Mouse (Mus musculus): Measurements from ENCODE around the gene Oas1a. TPM values are rescaled to one million over a fixed set of nuclear protein-coding genes. Genes with fewer than 3 reads are reported as not detected.
A peak's percentile ranks its signal among the peaks of the same experiment; 100 is the strongest.
"Not testable (repeated sequence)": the region's sequence is repeated elsewhere in the genome, so short reads cannot be mapped to it uniquely, and the experiment has no call there.

The Oas1a gene
- polyA plus RNA-seq, 1 experiment = 92.0 TPM

DNA sequence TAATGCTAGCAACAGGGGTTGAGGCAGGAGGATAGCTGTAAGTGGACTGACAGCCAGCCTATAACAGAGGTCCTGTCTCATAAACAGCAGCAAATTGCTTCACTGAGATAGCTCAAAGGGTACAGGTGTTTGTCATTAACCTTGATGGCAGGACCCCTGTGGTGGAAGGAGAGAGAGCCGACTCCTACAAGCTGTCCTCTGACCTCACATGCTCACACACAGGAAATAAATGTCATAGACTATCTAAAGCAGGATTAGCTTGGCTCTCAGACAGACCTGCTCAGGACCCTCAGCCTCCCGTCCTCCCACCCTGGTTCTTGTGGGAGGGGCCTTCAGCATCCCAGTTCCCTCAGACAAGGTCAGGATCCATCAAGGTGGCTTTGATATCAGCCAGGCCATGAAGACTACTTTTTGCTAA, 15.1 kb downstream of the Oas1a start:
- H3K4me3 ChIP-seq (ENCODE audit: insufficient read depth, low read length) = no peak overlapping the region
- TF ChIP-seq POLR2A (IDR thresholded peaks at IDR 0.05; ENCODE audit: borderline replicate concordance, low read depth, low read length) = no peak
- no peak for TF ChIP-seq CTCF (IDR thresholded peaks at IDR 0.05; ENCODE audit: low read depth, low read length)
- H3K27ac ChIP-seq (ENCODE audit: insufficient read depth, low read depth, low read length) = no peak overlapping the region
- peaks cover 16% of the 10 kb centered on the region for H3K4me1 ChIP-seq (ENCODE audit: control insufficient read depth, insufficient read depth, low read length)

DNA sequence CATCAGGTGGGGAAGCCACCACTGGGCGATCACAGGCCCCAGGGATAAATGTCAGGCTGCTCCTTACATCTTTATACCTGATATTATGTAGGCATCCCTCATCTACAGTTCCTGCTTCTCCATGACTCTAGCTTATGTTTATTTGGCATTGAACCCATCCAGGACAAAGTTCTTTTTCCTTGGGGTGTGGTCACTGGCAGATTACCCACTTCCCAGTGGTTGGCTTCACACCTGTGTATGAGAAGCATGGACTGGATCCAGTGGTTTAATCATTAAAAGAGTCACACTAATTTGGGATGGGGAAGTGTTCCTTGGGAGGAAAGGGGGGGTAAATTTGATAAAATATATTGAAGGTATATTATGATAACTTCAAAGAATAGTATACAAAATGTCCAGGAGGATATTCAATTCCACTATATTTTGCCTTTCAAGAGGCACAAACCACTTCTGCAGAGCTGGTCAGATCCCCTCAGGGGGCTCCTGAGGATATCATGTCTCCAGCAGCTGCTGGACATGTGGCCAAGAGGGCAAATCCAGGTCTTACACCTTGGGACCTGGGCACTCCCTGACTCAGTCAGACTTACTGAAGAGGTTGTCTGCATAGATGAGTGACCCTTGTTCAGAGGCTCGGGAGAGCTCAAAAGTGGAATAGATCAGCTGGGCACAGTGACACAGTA, 15.6 kb downstream of the Oas1a start:
- H3K27ac ChIP-seq (ENCODE audit: insufficient read depth, low read depth, low read length); H3K4me3 ChIP-seq (ENCODE audit: insufficient read depth, low read length): not testable (repeated sequence)
- peaks cover 16% of the 10 kb centered on the region for H3K4me1 ChIP-seq (ENCODE audit: control insufficient read depth, insufficient read depth, low read length)

DNA sequence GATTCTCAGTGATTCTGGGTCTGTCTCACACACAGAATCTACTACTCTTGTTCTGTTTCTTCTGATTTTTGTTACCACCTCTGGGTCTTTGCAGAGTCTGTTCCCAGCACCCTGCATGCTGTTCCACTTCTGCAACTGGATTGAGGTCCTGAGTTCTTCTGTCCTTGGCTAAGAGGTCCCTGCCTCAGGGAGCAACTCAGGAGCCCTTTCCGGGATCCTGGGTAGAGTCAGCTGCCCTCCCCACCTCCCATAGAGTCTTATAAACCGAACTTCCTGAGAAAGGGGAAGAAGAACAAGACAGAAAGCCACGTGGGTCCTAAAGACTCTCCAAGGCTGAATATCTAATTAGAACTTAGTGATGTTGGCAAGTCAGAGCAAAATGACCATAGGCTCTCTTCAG, 16.3 kb downstream of the Oas1a start:
- TF ChIP-seq CTCF (IDR thresholded peaks at IDR 0.05; ENCODE audit: low read depth, low read length) (no peak), POLR2A (IDR thresholded peaks at IDR 0.05; ENCODE audit: borderline replicate concordance, low read depth, low read length) (no peak)
- Histone ChIP-seq H3K27ac (ENCODE audit: insufficient read depth, low read depth, low read length) (no peak overlapping the region), H3K4me1 (ENCODE audit: control insufficient read depth, insufficient read depth, low read length) (peaks cover 16% of the 10 kb centered on the region), H3K4me3 (ENCODE audit: insufficient read depth, low read length) (no peak overlapping the region)

DNA sequence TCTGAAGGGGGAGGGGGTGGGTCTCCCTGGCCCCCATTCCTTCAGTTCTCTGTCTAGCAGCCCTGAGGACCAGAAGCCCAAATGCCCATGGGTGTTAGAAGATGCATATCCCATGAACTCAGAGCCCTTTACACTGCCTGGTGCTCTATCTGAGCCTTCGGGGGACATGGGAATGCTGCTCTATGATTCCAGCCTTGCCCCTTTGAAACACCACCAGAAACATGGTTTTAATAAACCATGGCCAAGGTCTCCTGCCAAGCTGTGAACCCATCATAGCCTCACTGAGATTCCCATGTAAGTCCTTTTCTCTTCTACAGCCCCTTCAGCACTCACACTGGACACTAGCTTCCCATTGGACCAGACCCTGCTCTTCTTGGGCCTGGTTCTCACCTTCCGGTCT, 17.3 kb downstream of the Oas1a start:
- no peak for TF ChIP-seq CTCF (IDR thresholded peaks at IDR 0.05; ENCODE audit: low read depth, low read length)
- no peak for TF ChIP-seq POLR2A (IDR thresholded peaks at IDR 0.05; ENCODE audit: borderline replicate concordance, low read depth, low read length)
- Histone ChIP-seq H3K4me1 (ENCODE audit: control insufficient read depth, insufficient read depth, low read length) (peaks cover 16% of the 10 kb centered on the region), H3K4me3 (ENCODE audit: insufficient read depth, low read length) (no peak overlapping the region), H3K27ac (ENCODE audit: insufficient read depth, low read depth, low read length) (no peak overlapping the region)

DNA sequence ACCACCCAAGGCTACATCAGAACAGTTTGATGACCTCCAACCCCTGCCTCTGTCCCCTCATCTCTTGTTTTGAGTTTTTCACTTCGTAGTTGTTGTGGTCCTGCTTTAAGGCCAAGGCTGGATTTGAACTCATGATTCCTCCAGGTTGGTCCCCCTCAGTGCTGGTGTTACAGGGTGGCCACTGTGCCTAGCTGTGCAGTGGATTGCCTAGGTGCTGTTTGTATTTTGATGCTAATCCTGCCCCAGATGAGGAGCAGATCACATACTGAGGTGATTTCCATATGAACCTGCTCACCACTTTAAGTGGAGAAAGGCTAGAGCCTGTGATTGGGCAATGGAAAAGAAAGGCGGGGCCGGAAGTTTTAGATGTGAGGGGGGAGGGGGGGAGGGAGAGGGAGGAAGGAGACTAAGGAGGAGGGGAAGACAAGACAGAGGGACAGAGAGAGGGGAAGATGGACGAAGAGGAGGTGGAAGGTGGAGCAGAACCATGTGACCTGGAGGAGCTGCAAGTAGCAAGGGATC, 19.0 kb downstream of the Oas1a start:
- H3K27ac ChIP-seq (ENCODE audit: insufficient read depth, low read depth, low read length); H3K4me3 ChIP-seq (ENCODE audit: insufficient read depth, low read length): not testable (repeated sequence)
- H3K4me1 ChIP-seq (ENCODE audit: control insufficient read depth, insufficient read depth, low read length) = peaks cover 16% of the 10 kb centered on the region

DNA sequence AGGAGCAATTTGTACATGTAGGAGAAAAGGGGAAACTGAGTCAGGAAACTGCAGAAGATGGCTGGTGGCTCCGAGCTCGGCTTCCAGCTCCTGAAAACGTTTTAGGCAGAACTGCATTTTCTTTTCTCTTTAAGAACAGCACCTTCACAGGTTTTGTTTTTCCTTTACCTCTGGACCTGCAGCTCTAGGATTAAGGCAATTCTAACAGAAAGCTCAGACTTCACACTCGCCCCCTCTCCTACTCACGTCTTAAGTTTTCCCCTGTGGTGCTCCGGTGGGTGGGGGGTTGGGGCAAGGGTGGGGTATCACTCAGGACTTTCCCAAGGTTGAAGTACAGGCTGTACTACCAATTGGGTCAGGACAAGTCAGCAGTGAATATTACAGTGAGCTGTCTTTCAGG, 19.5 kb downstream of the Oas1a start:
- peak overlapping the region; percentile 50; the same call in 1 of the 2 replicates for H3K4me3 ChIP-seq (ENCODE audit: insufficient read depth, low read length)
- peaks cover 16% of the 10 kb centered on the region for H3K4me1 ChIP-seq (ENCODE audit: control insufficient read depth, insufficient read depth, low read length)
- H3K27ac ChIP-seq (ENCODE audit: insufficient read depth, low read depth, low read length) = no peak overlapping the region
- TF ChIP-seq CTCF (IDR thresholded peaks at IDR 0.05; ENCODE audit: low read depth, low read length) (no peak), POLR2A (IDR thresholded peaks at IDR 0.05; ENCODE audit: borderline replicate concordance, low read depth, low read length) (no peak)

DNA sequence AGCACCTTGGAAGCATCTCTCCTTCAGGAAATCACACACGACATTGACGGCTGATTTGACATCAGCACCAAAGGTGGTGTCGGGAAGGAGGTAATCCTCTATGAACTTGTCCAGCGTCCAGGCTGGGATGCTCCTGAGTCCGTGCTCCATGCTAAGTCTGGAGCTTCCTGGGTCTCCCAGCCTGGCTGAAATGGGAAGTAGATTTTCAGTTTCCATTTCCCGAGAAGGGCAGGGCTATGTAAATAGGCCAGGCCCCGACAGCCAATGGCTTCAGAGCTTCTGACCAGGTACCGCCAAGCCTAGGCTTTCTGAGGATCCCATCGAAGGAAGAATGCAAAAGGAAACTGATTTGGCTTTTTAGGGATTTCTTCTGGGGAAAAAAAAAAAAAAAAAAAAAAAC, 19.9 kb downstream of the Oas1a start, which contains the start of gene Oas1g:
TSS of gene Oas1g (minus strand) at position 201 of the 400 bp plus-strand sequence.
- Histone ChIP-seq H3K4me1 (ENCODE audit: control insufficient read depth, insufficient read depth, low read length) (peaks cover 16% of the 10 kb centered on the region), H3K4me3 (ENCODE audit: insufficient read depth, low read length) (peak within 1 kb of the TSS; percentile 50)
- H3K27ac ChIP-seq (ENCODE audit: insufficient read depth, low read depth, low read length) = not testable (repeated sequence)

DNA sequence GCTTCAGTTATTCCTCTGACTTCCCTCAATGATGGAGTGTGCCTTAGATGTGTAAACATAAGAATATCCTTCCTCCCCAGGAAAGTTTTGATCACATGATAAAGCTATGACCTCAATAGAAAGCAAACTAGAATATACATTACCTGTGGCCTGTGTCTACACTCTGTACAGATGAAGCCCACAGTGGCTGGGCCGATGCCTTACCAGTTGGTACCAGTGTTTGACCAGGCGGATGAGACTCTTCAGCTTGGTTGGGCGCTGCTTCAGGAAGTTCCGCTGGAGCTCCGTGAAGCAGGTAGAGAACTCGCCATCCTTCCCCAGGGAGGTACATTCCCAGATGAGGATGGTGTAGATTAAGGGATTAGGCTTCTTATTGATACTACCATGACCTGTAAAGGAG, 25.6 kb downstream of the Oas1a start:
- not testable (repeated sequence) for H3K4me1 ChIP-seq (ENCODE audit: control insufficient read depth, insufficient read depth, low read length); H3K4me3 ChIP-seq (ENCODE audit: insufficient read depth, low read length); H3K27ac ChIP-seq (ENCODE audit: insufficient read depth, low read depth, low read length)

DNA sequence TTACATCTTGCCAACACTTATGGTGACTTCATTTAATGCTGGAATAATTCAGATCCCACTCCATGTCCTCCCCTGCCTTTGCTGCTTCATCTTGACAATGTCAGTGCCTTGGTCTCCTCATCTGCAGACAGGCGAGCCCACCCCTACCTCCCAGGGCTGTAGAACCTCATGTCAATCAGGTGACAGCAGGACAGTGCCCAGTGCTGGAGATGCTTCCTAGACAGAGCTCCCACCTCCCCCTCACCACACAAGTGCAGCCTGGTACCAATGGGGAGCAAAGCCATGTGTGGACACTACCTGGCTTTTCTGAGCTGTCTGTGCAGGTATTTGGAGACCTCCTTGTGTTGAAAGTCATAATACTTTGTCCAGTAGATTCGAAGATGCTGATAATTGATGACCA, 28.5 kb downstream of the Oas1a start:
- H3K4me3 ChIP-seq (ENCODE audit: insufficient read depth, low read length); H3K4me1 ChIP-seq (ENCODE audit: control insufficient read depth, insufficient read depth, low read length); H3K27ac ChIP-seq (ENCODE audit: insufficient read depth, low read depth, low read length): not testable (repeated sequence)

DNA sequence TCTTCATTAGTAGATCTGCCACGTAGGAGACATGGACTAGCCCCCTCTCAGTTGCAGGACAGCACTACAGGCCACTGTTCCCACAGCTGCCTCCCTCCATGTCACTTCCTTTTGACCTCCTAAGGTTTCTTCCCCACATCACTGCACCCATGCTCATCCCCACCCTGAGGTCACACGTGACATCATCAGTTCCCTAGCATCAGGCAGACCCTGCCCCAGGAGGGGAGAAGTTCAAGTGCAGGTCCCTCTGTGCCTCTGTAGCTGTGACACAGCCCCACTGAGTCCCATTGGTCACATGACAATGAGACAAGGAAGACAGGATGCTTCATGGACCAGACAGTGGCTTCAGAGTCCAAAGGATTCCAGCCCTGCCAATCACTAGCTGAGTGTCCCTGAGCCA, 29.9 kb downstream of the Oas1a start:
- H3K4me3 ChIP-seq (ENCODE audit: insufficient read depth, low read length); H3K4me1 ChIP-seq (ENCODE audit: control insufficient read depth, insufficient read depth, low read length); H3K27ac ChIP-seq (ENCODE audit: insufficient read depth, low read depth, low read length): not testable (repeated sequence)

DNA sequence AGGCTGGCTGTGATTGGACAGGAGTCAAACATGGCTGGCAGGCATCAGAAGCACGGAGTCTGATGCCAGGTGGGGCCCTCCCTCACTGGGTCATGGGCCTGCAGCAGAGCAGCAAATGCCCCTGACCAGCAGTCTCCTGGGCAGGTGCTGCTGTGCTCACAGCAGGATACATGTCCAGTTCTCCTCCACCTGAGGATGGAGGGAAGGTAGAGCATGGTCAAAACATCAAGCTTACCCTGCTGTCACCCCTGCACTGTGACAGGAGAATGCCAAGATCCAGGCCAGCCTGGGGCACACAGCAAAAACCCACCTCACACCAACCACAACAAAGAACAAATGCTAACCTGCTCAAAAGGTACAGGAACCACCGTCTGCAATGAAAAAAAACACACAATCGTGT, 30.5 kb downstream of the Oas1a start:
- H3K27ac ChIP-seq (ENCODE audit: insufficient read depth, low read depth, low read length); H3K4me1 ChIP-seq (ENCODE audit: control insufficient read depth, insufficient read depth, low read length); H3K4me3 ChIP-seq (ENCODE audit: insufficient read depth, low read length): not testable (repeated sequence)

Data from bone marrow macrophage, adult 2 months (primary cell).